Mouse (Mus musculus) intestine, embryonic 16.5 days (tissue): ENCODE measurements around the gene Dhodh. TPM values are rescaled to one million over a fixed set of nuclear protein-coding genes. Genes with fewer than 3 reads are reported as not detected.

ENCODE experiments used
- ATAC-seq: fragments of 200-750 bp; cut with Nextera tagmentation; 2 replicates; pipeline ENCODE4 v1.8.0; 2017; ENCODE audit warnings: moderate TSS enrichment, moderate library complexity
- H3K27ac ChIP-seq: fragments of 300-500 bp; sonication (generic); 2 replicates; pipeline ENCODE4 v1.5.1; 2014; ENCODE audit warnings: mild to moderate bottlenecking, low read length
- H3K27me3 ChIP-seq: fragments of 300-500 bp; sonication (generic); replicated peaks from 2 replicates; pipeline ENCODE4 v1.6.1; 2014; ENCODE audit warnings: low read length, control low read depth, mixed read lengths; ENCODE audit not compliant: control insufficient read depth, insufficient read depth
- H3K36me3 ChIP-seq: fragments of 300-500 bp; sonication (generic); 2 replicates; pipeline ENCODE4 v1.6.1; 2014; ENCODE audit warnings: low read length, control low read depth; ENCODE audit not compliant: control insufficient read depth, insufficient read depth
- H3K4me1 ChIP-seq: fragments of 300-500 bp; sonication (generic); 2 replicates; pipeline ENCODE4 v1.6.1; 2014; ENCODE audit warnings: low read length, control low read depth, mixed read lengths; ENCODE audit not compliant: control insufficient read depth, insufficient read depth
- H3K4me2 ChIP-seq: fragments of 300-500 bp; sonication (generic); 2 replicates; pipeline ENCODE4 v1.6.1; 2014; ENCODE audit warnings: low read depth, low read length, control low read depth
- H3K4me3 ChIP-seq: fragments of 300-500 bp; sonication (generic); 2 replicates; pipeline ENCODE4 v1.5.1; 2014; ENCODE audit warnings: mild to moderate bottlenecking, low read length
- H3K9ac ChIP-seq: fragments of 300-500 bp; sonication (generic); 2 replicates; pipeline ENCODE4 v1.6.1; 2014; ENCODE audit warnings: low read depth, low read length
- H3K9me3 ChIP-seq: fragments of 300-500 bp; sonication (generic); 2 replicates; pipeline ENCODE4 v1.6.1; 2016; ENCODE audit warnings: low read length, control low read depth; ENCODE audit not compliant: control insufficient read depth
- WGBS: fragments of 180-500 bp; shearing (Covaris S2); extraction: QIAGEN DNeasy Blood & Tissue Kit; methylation state at CpG from one replicate; pipeline ENCODE4 v1.1.7; 2014; 5-methylcytosine and 5-hydroxymethylcytosine counted together
- polyA plus RNA-seq: library from polyadenylated mRNA; unstranded; fragments of >200 nt; fragmentation: Nextera tagmentation; extraction: Ambion mirVana; gene quantifications from 2 replicates; pipeline ENCODE4 v1.2.1, GENCODE M21; 2015

Gene Dhodh
- polyA plus RNA-seq: 40.8 and 47.9 TPM in 2 replicates

DNA sequence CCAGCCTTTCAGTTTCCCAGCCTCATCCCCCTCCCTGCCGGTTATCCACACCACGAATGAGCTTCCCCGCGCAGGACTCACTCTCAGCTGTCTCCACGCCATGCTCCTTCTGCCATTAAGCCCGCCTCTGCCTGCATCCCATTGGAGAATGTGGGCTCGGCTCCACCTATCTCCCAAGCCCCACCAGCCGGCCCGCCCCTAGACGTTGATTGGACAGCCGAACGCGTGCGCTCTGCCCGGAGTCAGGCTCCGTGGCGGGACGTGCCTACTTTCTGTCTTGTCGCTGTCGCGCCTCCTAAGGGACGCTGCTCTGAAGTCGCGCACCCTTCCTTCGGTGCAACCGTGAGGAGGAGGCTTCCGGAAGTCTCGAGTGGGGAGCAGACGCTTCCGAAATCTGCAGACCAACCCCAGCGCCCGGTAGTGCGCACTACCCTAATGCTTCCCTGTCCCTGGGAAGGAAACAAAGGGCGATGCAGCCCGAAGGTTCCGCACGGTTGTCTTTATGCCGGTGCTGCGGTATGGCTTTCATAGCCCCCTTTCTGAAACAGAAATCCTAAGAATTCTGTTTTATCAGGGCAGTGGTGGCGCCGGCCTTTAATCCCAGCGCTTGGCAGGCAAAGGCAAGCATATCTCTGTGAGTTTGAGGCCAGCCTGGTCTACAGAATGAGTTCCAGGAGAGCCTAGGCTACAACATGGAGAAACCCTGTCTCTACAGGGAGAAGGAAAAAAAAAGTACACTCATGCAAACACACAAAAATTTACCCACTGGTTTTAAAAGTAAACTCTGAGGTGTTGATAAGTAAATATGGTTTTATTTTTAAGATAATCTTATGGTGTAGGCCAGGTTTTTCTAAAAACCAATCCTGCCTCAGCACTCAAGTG is at the start of gene Dhodh:
Dhodh (minus strand) TSS at position 403 of the 882 bp plus-strand sequence.
- ATAC-seq: peak; percentile 99
- no peaks in the 10 kb centered on the region; the same call in 1 of the 2 replicates for H3K36me3 ChIP-seq

DNA sequence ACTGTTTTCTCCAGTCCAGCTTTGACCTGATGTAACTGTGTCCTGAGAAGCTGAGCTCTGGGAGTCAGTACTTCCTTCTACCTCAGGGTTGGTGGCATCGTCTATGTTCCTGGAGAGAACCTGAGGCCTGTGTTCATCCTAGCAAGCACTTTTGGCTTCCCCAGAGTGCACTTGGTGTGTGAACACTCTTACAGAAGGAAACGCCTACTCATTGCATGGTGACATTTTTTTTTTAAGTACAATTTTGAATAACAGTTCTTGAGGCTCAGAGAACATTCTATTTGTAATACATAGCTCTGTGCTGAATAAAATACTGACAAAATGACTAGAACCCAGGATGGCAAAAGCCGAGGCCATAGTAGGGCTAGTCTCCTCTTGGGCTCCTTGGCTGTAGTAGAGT is 48.4 kb upstream of the Dhodh start:
- no peak for ATAC-seq
- H3K9ac ChIP-seq: no peak overlapping the region
- no peak overlapping the region for H3K4me2 ChIP-seq
- no peak overlapping the region for H3K27ac ChIP-seq
- H3K9me3 ChIP-seq: no peaks in the 10 kb centered on the region
- H3K36me3 ChIP-seq: no peaks in the 10 kb centered on the region
- H3K4me3 ChIP-seq: no peak overlapping the region
- no peaks in the 10 kb centered on the region for H3K4me1 ChIP-seq
- H3K27me3 ChIP-seq: no peaks in the 10 kb centered on the region
- 88% methylated on average over 3 of the region's 3 CpGs for WGBS

More for the DNA sequence above, at the start of gene Dhodh:
- H3K4me2 ChIP-seq: peak within 1 kb of the TSS; percentile 80
- H3K9me3 ChIP-seq: no peaks in the 10 kb centered on the region
- H3K27ac ChIP-seq: peak within 1 kb of the TSS; percentile 99
- WGBS: under 1% methylated on average over 42 of the region's 42 CpGs
- peak within 1 kb of the TSS; percentile 76 for H3K4me3 ChIP-seq
- peaks cover 9% of the 10 kb centered on the region for H3K4me1 ChIP-seq
- H3K27me3 ChIP-seq: no peaks in the 10 kb centered on the region
- H3K9ac ChIP-seq: peak within 1 kb of the TSS; percentile 79

DNA sequence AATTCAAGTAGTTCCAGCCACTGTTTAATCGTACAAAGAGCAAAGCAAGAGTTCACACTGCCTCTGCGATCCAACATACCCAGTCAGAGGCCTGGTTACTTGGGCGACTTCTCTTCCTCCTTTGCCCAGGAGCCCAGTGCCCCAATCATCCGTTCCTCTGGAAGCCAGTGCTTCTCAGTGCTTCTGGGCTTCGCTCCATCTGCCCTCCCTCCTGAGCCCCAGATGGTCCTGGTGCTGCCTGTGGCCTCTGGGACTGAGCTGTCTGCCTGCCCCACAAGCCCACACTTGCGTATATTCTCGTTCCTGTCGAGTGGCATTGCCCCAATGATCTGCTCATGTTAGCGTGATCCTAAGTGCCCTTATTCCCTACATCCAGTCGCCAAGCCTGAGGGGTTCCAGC is 42.3 kb upstream of the Dhodh start:
- no peak overlapping the region for H3K4me2 ChIP-seq
- no peak overlapping the region for H3K4me3 ChIP-seq
- ATAC-seq: no peak
- no peaks in the 10 kb centered on the region for H3K27me3 ChIP-seq
- 80% methylated on average over 10 of the region's 10 CpGs for WGBS
- H3K9ac ChIP-seq: no peak overlapping the region
- H3K4me1 ChIP-seq: no peaks in the 10 kb centered on the region
- H3K9me3 ChIP-seq: no peaks in the 10 kb centered on the region
- no peaks in the 10 kb centered on the region for H3K36me3 ChIP-seq
- H3K27ac ChIP-seq: no peak overlapping the region

DNA sequence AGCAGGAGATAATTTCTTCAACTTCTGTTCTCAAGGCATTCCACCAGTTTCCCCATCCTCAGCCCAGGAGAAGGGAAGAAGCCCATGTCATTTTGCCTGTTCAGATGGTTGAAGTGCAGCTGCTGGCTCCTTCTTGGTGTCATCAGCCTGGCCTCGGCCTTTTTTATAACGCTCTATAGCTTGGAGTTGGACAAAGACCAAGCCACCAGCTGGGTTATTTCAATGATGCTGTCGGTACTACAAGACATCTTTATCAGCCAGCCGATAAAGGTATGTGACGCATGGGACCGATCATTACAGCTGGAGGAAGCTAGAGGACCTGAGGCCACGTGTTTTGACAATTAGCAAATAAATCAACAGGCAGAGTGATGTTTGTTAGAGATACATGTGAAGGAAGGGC is 40.0 kb upstream of the Dhodh start:
- Histone ChIP-seq H3K27me3 (no peaks in the 10 kb centered on the region), H3K27ac (no peak overlapping the region), H3K4me1 (no peaks in the 10 kb centered on the region), H3K4me3 (no peak overlapping the region), H3K36me3 (no peaks in the 10 kb centered on the region), H3K4me2 (no peak overlapping the region), H3K9ac (no peak overlapping the region), H3K9me3 (no peaks in the 10 kb centered on the region)
- WGBS: 45% methylated on average over 7 of the region's 7 CpGs
- ATAC-seq: no peak

DNA sequence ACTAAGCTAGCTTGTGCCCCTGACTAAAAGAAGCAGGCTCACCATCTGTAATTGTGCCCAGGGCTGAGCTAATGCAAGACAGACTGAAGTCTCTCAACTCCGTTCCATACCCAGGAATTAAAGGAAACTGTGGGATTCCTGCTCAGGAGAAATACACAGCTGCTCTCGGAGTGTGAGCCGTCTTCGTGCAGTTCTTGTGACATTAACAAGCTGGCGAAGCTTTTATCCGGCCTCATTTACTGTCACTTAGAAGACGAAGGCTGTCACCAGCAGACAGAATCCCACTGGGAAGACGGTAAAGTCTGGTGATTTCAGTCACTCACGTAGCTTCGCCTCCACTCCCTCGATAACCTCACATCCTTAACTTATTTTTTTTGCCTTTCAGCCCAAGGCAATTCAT is 38.9 kb upstream of the Dhodh start:
- ATAC-seq: no peak
- H3K27ac ChIP-seq: no peak overlapping the region
- H3K4me1 ChIP-seq: no peaks in the 10 kb centered on the region
- no peak overlapping the region for H3K4me2 ChIP-seq
- no peak overlapping the region for H3K9ac ChIP-seq
- 69% methylated on average over 11 of the region's 11 CpGs for WGBS
- H3K27me3 ChIP-seq: no peaks in the 10 kb centered on the region
- H3K4me3 ChIP-seq: no peak overlapping the region
- H3K9me3 ChIP-seq: no peaks in the 10 kb centered on the region
- H3K36me3 ChIP-seq: no peaks in the 10 kb centered on the region

DNA sequence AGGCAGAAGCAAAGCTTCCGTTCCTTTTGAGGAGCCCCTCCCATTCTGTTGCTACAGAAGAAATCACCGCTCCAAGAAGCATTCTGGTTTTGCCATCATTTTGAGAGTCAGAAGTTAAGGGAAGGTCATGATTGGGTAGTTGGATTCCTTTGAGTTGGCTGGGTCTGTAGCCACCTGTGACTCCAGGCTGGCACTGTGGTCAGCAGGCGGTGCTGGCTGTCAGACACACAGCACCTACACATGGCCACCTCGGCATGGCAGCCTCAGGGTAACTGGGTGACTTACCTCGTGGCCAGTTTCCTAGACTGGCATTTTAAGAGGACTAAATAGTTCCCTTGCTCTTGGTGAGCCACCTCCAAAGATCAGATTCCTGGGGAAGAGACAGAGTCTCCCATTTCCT is 32.8 kb upstream of the Dhodh start:
- Histone ChIP-seq H3K9me3 (no peaks in the 10 kb centered on the region), H3K36me3 (no peaks in the 10 kb centered on the region), H3K4me3 (no peak overlapping the region), H3K4me2 (no peak overlapping the region), H3K9ac (no peak overlapping the region), H3K27me3 (no peaks in the 10 kb centered on the region), H3K4me1 (no peaks in the 10 kb centered on the region), H3K27ac (no peak overlapping the region)
- ATAC-seq: no peak
- WGBS: 70% methylated on average over 5 of the region's 5 CpGs

DNA sequence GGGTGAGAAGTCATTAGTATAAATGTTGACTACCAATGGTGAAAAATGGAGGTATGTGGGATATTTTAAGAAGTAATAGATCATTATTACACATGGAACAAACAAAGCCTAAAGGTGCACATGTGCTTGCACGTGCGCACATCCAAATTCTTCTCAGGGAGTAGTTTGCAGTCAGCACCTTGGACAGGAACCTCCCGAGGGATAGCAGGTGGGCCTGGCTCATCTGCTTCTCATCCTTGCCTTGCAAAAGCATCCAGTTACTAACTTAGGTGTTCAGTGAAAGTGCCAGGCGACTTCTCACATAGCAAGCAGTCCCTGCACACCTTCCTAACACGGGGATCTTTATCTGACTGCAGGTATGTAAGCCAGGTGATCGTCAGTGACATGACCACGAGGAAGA is 31.9 kb upstream of the Dhodh start:
- H3K9me3 ChIP-seq: no peaks in the 10 kb centered on the region
- H3K9ac ChIP-seq: no peak overlapping the region
- no peak overlapping the region for H3K27ac ChIP-seq
- H3K4me1 ChIP-seq: no peaks in the 10 kb centered on the region
- no peak for ATAC-seq
- H3K4me2 ChIP-seq: no peak overlapping the region
- no peaks in the 10 kb centered on the region for H3K27me3 ChIP-seq
- no peak overlapping the region for H3K4me3 ChIP-seq
- no peaks in the 10 kb centered on the region for H3K36me3 ChIP-seq
- 51% methylated on average over 7 of the region's 7 CpGs for WGBS

DNA sequence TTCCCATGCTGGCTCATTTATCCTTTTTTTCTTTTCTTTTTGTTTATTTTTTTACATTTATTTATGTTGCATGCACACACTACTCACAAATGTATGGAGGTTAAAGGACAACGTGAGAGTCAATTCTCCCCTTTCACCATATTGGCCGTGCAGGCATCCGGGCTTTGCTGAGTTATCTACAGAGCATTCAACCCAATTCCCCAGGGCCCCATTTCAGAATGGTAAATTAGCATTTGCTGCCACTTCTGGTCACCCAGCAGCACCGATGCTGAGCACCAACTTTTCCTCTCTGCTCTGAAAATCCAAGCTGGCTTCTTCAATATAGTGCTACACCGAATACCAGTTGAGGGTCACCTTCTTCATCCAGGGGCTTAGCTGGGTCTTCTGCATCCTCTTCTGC is 30.4 kb upstream of the Dhodh start:
- H3K36me3 ChIP-seq: no peaks in the 10 kb centered on the region
- H3K4me1 ChIP-seq: no peaks in the 10 kb centered on the region
- H3K9ac ChIP-seq: no peak overlapping the region
- no peaks in the 10 kb centered on the region for H3K27me3 ChIP-seq
- no peak for ATAC-seq
- H3K9me3 ChIP-seq: no peaks in the 10 kb centered on the region
- no peak overlapping the region for H3K4me3 ChIP-seq
- H3K27ac ChIP-seq: no peak overlapping the region
- H3K4me2 ChIP-seq: no peak overlapping the region
- WGBS: 87% methylated on average over 5 of the region's 5 CpGs

DNA sequence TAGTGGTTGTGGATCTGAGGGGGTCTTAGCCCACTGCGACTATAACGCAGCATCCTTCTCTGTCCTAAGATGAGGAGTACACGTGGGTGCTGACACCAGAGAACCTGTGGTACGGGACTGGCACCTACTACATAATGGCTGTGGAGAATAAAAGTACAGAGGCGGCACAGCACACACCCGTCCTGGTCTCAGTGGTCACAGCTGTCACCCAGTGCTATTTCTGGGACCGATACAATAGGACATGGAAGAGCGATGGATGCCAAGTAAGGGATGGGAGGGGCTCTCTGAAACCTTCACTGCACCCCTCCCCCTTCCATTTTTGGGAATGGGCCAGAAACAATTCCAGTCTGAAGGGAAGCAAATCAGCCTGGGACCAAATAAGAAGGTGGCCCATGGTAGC is 26.7 kb upstream of the Dhodh start:
- no peak overlapping the region for H3K27ac ChIP-seq
- no peaks in the 10 kb centered on the region for H3K4me1 ChIP-seq
- H3K4me2 ChIP-seq: no peak overlapping the region
- H3K36me3 ChIP-seq: no peaks in the 10 kb centered on the region
- no peak for ATAC-seq
- H3K4me3 ChIP-seq: no peak overlapping the region
- WGBS: 91% methylated on average over 8 of the region's 8 CpGs
- H3K9ac ChIP-seq: no peak overlapping the region
- H3K27me3 ChIP-seq: no peaks in the 10 kb centered on the region
- no peaks in the 10 kb centered on the region for H3K9me3 ChIP-seq

DNA sequence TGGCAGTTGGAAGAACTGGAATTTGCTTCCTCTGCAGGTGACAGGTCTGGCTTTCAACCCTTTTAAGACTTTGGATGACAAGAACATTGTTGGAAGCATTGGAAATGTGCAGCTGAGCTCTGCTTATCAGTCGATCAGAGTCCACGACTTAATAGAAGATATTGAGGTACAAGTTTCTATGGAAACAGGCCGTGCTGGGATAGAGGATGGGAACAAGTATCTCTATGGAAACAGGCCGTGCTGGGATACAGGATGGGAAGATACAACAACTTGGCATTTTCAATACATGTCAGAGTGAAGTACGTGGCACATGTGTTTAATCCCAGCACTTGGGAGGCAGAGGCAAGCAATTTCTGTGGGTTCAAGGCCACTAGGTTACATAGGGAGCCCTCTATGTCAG is 24.0 kb upstream of the Dhodh start:
- ATAC-seq: no peak
- Histone ChIP-seq H3K4me3 (no peak overlapping the region), H3K9ac (no peak overlapping the region), H3K36me3 (no peaks in the 10 kb centered on the region), H3K4me1 (no peaks in the 10 kb centered on the region), H3K27me3 (no peaks in the 10 kb centered on the region), H3K9me3 (no peaks in the 10 kb centered on the region), H3K27ac (no peak overlapping the region), H3K4me2 (no peak overlapping the region)
- WGBS: 78% methylated on average over 5 of the region's 5 CpGs
